Mouse (Mus musculus) forebrain, embryonic 11.5 days (tissue): ENCODE results near the gene Krtap4-2. TPM values are rescaled to one million over a fixed set of nuclear protein-coding genes. Genes with fewer than 3 reads are reported as not detected.
"Not testable (repeated sequence)": the region's sequence is repeated elsewhere in the genome, so short reads cannot be mapped to it uniquely, and the experiment has no call there.

Experiments
- ATAC-seq: fragments of 200-750 bp; cut with Nextera tagmentation; replicated peaks from 2 replicates; pipeline ENCODE4 v1.8.0; 2017; ENCODE audit warnings: moderate TSS enrichment; ENCODE audit not compliant: low FRiP score
- DNase-seq: peaks from one replicate; pipeline ENCODE4 v3.0.0-alpha.2; 2017; ENCODE audit warnings: low spot score
- H3K27ac ChIP-seq: fragments of 300-500 bp; sonication (generic); 2 replicates; pipeline ENCODE4 v1.5.1; 2014; ENCODE audit warnings: low read depth, low read length
- H3K27me3 ChIP-seq: fragments of 300-500 bp; sonication (generic); 2 replicates; pipeline ENCODE4 v1.6.1; 2014; ENCODE audit warnings: mild to moderate bottlenecking, low read length, mixed read lengths; ENCODE audit not compliant: control insufficient read depth, insufficient read depth
- H3K36me3 ChIP-seq: fragments of 300-500 bp; sonication (generic); 2 replicates; pipeline ENCODE4 v1.6.1; 2014; ENCODE audit warnings: mild to moderate bottlenecking, low read length, moderate library complexity, mixed read lengths; ENCODE audit not compliant: control insufficient read depth, insufficient read depth
- H3K4me1 ChIP-seq: fragments of 300-500 bp; sonication (generic); replicated peaks from 2 replicates; pipeline ENCODE4 v1.6.1; 2014; ENCODE audit warnings: low read length, mixed read lengths; ENCODE audit not compliant: control insufficient read depth, insufficient read depth
- H3K4me2 ChIP-seq: fragments of 300-500 bp; sonication (generic); 2 replicates; pipeline ENCODE4 v1.6.1; 2014; ENCODE audit warnings: low read depth, mild to moderate bottlenecking, low read length, moderate library complexity, mixed read lengths; ENCODE audit not compliant: severe bottlenecking
- H3K4me3 ChIP-seq: fragments of 300-500 bp; sonication (generic); 2 replicates; pipeline ENCODE4 v1.5.1; 2014; ENCODE audit warnings: low read depth, low read length
- H3K9ac ChIP-seq: fragments of 300-500 bp; sonication (generic); 2 replicates; pipeline ENCODE4 v1.6.1; 2014; ENCODE audit warnings: low read length
- H3K9me3 ChIP-seq: fragments of 300-500 bp; sonication (generic); 2 replicates; pipeline ENCODE4 v1.6.1; 2016; ENCODE audit warnings: low read length, mixed read lengths; ENCODE audit not compliant: control insufficient read depth
- WGBS: fragments of 180-500 bp; shearing (Covaris S2); extraction: QIAGEN DNeasy Blood & Tissue Kit; methylation state at CpG from one replicate; pipeline ENCODE4 v1.1.7; 2014; 5-methylcytosine and 5-hydroxymethylcytosine counted together
- polyA plus RNA-seq: library from polyadenylated mRNA; unstranded; fragments of >200 nt; fragmentation: Nextera tagmentation; extraction: Ambion mirVana; gene quantifications from 2 replicates; pipeline ENCODE4 v1.2.1, GENCODE M21; 2014

Gene Krtap4-2
- polyA plus RNA-seq, 1 experiment from 2014 or later: not detected

DNA sequence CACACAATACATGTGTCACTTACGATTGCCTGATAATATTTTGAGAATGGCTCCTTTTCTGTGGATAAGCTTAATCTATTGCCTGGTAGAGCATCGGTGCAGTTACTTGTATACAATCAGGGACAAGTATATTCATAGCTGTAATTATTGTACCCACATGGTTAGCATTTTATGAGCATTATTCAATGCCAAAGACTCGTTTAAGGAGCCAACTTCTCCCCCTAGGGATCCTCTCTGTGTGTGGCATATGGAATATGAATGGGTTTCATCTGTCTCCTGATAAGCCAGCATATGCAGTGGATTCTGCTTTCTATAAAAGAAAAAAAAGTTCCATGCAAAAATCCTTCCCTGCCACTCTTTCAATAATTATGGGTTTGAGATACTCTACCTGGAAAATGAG is 9.5 kb upstream of the Krtap4-2 start:
- Histone ChIP-seq H3K27ac (no peak overlapping the region), H3K27me3 (no peaks in the 10 kb centered on the region), H3K4me1 (no peaks in the 10 kb centered on the region), H3K4me3 (no peak overlapping the region), H3K36me3 (no peaks in the 10 kb centered on the region), H3K9ac (no peak overlapping the region), H3K9me3 (no peaks in the 10 kb centered on the region), H3K4me2 (no peak overlapping the region)
- DNase-seq (no peak), ATAC-seq (no peak)
- WGBS: 76% methylated on average over 3 of the region's 3 CpGs

DNA sequence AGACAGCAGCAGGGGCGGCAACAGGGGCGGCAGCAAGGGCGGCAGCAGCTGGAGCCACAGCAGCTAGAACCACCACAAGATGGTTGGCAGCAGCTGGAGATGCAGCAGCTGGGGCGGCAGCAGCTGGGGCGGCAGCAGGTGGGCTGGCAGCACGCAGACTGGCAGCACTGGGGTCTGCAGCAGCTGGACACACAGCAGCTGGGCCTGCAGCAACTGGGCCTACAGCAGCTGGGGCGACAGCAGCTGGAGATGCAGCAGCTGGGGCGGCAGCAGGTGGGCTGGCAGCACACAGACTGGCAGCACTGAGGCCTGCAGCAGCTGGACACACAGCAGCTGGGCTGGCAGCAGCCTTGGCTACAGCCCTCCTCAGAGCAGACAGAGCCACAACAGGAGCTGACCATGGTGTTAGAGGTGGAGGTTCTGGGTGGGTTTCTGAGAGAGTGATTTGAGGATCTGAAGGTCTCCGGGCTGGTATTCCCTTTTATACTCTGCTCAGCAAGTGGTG is 8.8 kb upstream of the Krtap4-2 start, which contains the start of gene Krtap4-7:
Krtap4-7 (minus strand) TSS at position 455 of the 505 bp plus-strand sequence.
- H3K27ac ChIP-seq, H3K9me3 ChIP-seq, H3K4me3 ChIP-seq, H3K4me1 ChIP-seq, H3K27me3 ChIP-seq, DNase-seq, ATAC-seq, H3K9ac ChIP-seq, H3K4me2 ChIP-seq, H3K36me3 ChIP-seq: not testable (repeated sequence)
- 85% methylated on average over 9 of the region's 9 CpGs for WGBS

- Histone ChIP-seq H3K9ac (no peak overlapping the region), H3K4me2 (no peak overlapping the region), H3K36me3 (no peaks in the 10 kb centered on the region), H3K4me3 (no peak overlapping the region), H3K27me3 (no peaks in the 10 kb centered on the region), H3K27ac (no peak overlapping the region), H3K9me3 (no peaks in the 10 kb centered on the region), H3K4me1 (no peaks in the 10 kb centered on the region)
- ATAC-seq (no peak), DNase-seq (no peak)
- 53% methylated on average over 1 of the region's 1 CpGs for WGBS
Measured at GRCm38 (mm10) chr11:99640926-99641325, 6.0 kb upstream of the Krtap4-2 start.

GRCm38 (mm10) chr11:99637086-99637485 is 2.2 kb upstream of the Krtap4-2 start:
- Histone ChIP-seq H3K9ac (no peak overlapping the region), H3K27me3 (no peaks in the 10 kb centered on the region), H3K4me2 (no peak overlapping the region), H3K27ac (no peak overlapping the region), H3K9me3 (no peaks in the 10 kb centered on the region), H3K36me3 (no peaks in the 10 kb centered on the region), H3K4me1 (no peaks in the 10 kb centered on the region), H3K4me3 (no peak overlapping the region)
- ATAC-seq (no peak), DNase-seq (no peak)
- whole genome bisulfite sequencing: 73% methylated on average over 1 of the region's 1 CpGs

DNA sequence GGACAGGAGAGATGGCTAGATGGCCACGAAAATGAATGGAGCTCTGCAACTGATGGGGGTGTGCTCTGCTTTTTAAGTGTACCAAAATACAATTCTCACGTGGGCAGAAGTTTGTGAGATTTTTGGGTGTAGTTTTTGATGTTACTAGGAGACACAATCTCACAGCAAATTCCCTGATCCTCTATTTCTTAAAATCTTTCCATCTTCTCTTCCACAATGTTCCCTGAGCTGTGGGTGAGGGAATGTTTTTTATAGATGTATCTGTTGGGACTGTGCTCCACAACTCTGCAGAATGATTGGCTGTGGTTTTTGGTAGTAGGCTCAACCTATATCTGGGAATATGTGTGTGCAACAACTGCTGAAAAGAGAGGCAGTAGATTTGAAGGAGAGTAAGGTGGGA is 1.6 kb downstream of the Krtap4-2 start:
- no peak for ATAC-seq
- H3K27me3 ChIP-seq: no peaks in the 10 kb centered on the region
- 74% methylated on average over 2 of the region's 2 CpGs for WGBS
- H3K27ac ChIP-seq: no peak overlapping the region
- no peak for DNase-seq
- H3K4me2 ChIP-seq: no peak overlapping the region
- no peaks in the 10 kb centered on the region for H3K36me3 ChIP-seq
- no peak overlapping the region for H3K9ac ChIP-seq
- H3K4me1 ChIP-seq: no peaks in the 10 kb centered on the region
- no peaks in the 10 kb centered on the region for H3K9me3 ChIP-seq
- no peak overlapping the region for H3K4me3 ChIP-seq

DNA sequence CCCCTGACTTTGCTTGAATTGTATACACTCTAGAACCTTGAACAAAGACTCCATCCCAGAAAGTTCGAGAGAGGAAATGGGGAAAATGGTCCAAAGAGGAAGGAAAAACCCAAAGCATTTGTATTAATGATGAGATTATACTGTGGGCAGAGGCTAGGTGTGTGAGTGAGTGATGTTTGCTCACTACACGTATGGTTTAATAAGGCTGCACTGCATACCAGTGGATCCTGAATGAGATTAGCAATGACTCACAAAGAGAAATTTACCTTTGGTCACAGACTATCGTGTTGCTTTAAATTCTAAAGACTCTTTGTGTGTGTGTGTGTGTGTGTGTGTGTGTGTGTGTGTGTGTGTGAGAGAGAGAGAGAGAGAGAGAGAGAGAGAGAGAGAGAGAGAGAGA is 4.0 kb downstream of the Krtap4-2 start:
- no peak for ATAC-seq

GRCm38 (mm10) chr11:99628138-99628537 is 6.7 kb downstream of the Krtap4-2 start, which contains the start of gene Krtap4-1:
Krtap4-1 (minus strand) TSS chr11:99628238.
- DNase-seq: no peak
- Histone ChIP-seq H3K4me3 (no peak within 1 kb of the TSS), H3K9ac (no peak within 1 kb of the TSS), H3K9me3 (no peaks in the 10 kb centered on the region), H3K4me1 (no peaks in the 10 kb centered on the region), H3K36me3 (no peaks in the 10 kb centered on the region), H3K27me3 (no peaks in the 10 kb centered on the region), H3K4me2 (no peak within 1 kb of the TSS), H3K27ac (no peak within 1 kb of the TSS)
- no peak for ATAC-seq
- WGBS: 82% methylated on average over 4 of the region's 4 CpGs

More for the DNA sequence above, 4.0 kb downstream of the Krtap4-2 start:
- no peak overlapping the region for H3K9ac ChIP-seq
- H3K4me3 ChIP-seq: no peak overlapping the region
- no peaks in the 10 kb centered on the region for H3K9me3 ChIP-seq
- no peaks in the 10 kb centered on the region for H3K36me3 ChIP-seq
- no peaks in the 10 kb centered on the region for H3K27me3 ChIP-seq
- 75% methylated on average over 3 of the region's 3 CpGs for WGBS
- H3K4me1 ChIP-seq: no peaks in the 10 kb centered on the region
- no peak for DNase-seq
- no peak overlapping the region for H3K4me2 ChIP-seq
- H3K27ac ChIP-seq: no peak overlapping the region

GRCm38 (mm10) chr11:99620335-99620734 is 14.5 kb downstream of the Krtap4-2 start, which contains the start of gene Gm11562:
Gm11562 (minus strand) TSS chr11:99620435.
- WGBS: 89% methylated on average over 2 of the region's 2 CpGs
- Histone ChIP-seq H3K4me2 (no peak within 1 kb of the TSS), H3K9me3 (no peaks in the 10 kb centered on the region), H3K27me3 (no peaks in the 10 kb centered on the region), H3K27ac (no peak within 1 kb of the TSS), H3K36me3 (no peaks in the 10 kb centered on the region), H3K9ac (no peak within 1 kb of the TSS), H3K4me3 (no peak within 1 kb of the TSS), H3K4me1 (no peaks in the 10 kb centered on the region)
- ATAC-seq (no peak), DNase-seq (no peak)

- no peak within 1 kb of the TSS for H3K27ac ChIP-seq
- no peak for ATAC-seq
- H3K36me3 ChIP-seq: no peaks in the 10 kb centered on the region
- no peak within 1 kb of the TSS for H3K9ac ChIP-seq
- no peak within 1 kb of the TSS for H3K4me3 ChIP-seq
- no peak within 1 kb of the TSS for H3K4me2 ChIP-seq
- DNase-seq: no peak
- no peaks in the 10 kb centered on the region for H3K4me1 ChIP-seq
- H3K27me3 ChIP-seq: no peaks in the 10 kb centered on the region
- 72% methylated on average over 3 of the region's 3 CpGs for WGBS
- no peaks in the 10 kb centered on the region for H3K9me3 ChIP-seq
Measured at GRCm38 (mm10) chr11:99614796-99615363, 20.0 kb downstream of the Krtap4-2 start, which contains the start of gene Krtap2-4. Krtap2-4 (minus strand) TSS chr11:99614846.
